8 mouse cellular contexts compared by ENCODE assay signal in the genomic region with DNA sequence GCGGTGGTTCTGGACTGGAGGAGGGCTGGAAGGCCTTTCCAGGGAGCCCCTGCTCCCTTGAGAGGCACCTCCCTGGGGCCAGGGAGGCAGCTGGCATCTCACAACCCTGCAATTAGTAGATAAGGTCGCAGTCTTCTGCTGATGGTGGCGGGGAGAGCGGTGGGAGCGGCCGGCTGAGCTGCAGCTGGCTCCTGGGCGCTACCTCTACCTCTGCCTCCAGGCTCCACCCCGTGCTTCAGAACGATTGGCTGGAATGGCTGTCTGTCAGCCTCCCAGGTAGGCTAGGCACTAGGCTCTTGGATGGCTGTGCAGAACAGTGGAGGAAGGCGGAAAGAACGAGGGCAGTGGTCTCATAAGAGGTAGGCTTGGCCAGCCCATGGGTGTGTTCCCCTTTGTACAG. TPM values are rescaled to one million over a fixed set of nuclear protein-coding genes. Genes with fewer than 3 reads are reported as not detected.
A peak's percentile ranks its signal among the peaks of the same experiment; 100 is the strongest.
DNase-seq lines count a peak whose midpoint lies in the region; ATAC-seq lines count a peak whose summit lies in the region.

No protein-coding gene starts in this region.

- WGBS in forebrain, embryonic 11.5 days: 12% methylated on average over 11 of the region's 11 CpGs
- 8% methylated on average over 11 of the region's 11 CpGs for WGBS in forebrain, embryonic 16.5 days
- whole genome bisulfite sequencing in embryonic facial prominence, embryonic 13.5 days: 11% methylated on average over 11 of the region's 11 CpGs
- WGBS in limb, embryonic 10.5 days: 14% methylated on average over 11 of the region's 11 CpGs
- 14% methylated on average over 11 of the region's 11 CpGs for WGBS in midbrain, embryonic 13.5 days

- H3K9me3 ChIP-seq in forebrain, embryonic 11.5 days (ENCODE audit: control insufficient read depth, low read length): no peaks in the 10 kb centered on the region
- H3K9me3 ChIP-seq in forebrain, embryonic 16.5 days (ENCODE audit: control insufficient read depth, low read length): no peaks in the 10 kb centered on the region
- H3K9me3 ChIP-seq in embryonic facial prominence, embryonic 13.5 days: no peaks in the 10 kb centered on the region
- H3K9me3 ChIP-seq in limb, embryonic 10.5 days (replicated peaks): no peaks in the 10 kb centered on the region
- no peaks in the 10 kb centered on the region for H3K9me3 ChIP-seq in midbrain, embryonic 13.5 days

- peak; percentile 64 for DNase-seq in forebrain, embryonic 11.5 days (ENCODE audit: low spot score)
- no peak for DNase-seq in limb, embryonic 10.5 days (ENCODE audit: low spot score)
- no peak for DNase-seq in T-cell, adult 2 months (ENCODE audit: low spot score)
- no peak for DNase-seq in natural killer cell, adult 2 months (ENCODE audit: low spot score in 2 of 2)
- no peak for DNase-seq in gastrocnemius, postnatal 14 days

- no peak overlapping the region for H3K27ac ChIP-seq in forebrain, embryonic 11.5 days (ENCODE audit: low read depth, low read length)
- no peak overlapping the region for H3K27ac ChIP-seq in forebrain, embryonic 16.5 days (ENCODE audit: low read length)
- H3K27ac ChIP-seq in embryonic facial prominence, embryonic 13.5 days: no peak overlapping the region
- H3K27ac ChIP-seq in limb, embryonic 10.5 days: peak overlapping the region; percentile 78
- no peak overlapping the region for H3K27ac ChIP-seq in midbrain, embryonic 13.5 days

- no peak overlapping the region for H3K9ac ChIP-seq in forebrain, embryonic 11.5 days (ENCODE audit: low read length)
- no peak overlapping the region for H3K9ac ChIP-seq in forebrain, embryonic 16.5 days (replicated peaks; ENCODE audit: low read depth, low read length)
- 0 out of 2 replicates have a peak overlapping the region, but pooled peaks have one; percentile 11 for H3K9ac ChIP-seq in embryonic facial prominence, embryonic 13.5 days
- no peak overlapping the region for H3K9ac ChIP-seq in midbrain, embryonic 13.5 days (replicated peaks)

- ATAC-seq in forebrain, embryonic 11.5 days (replicated peaks; ENCODE audit: low FRiP score): no peak
- no peak for ATAC-seq in forebrain, embryonic 16.5 days
- ATAC-seq in embryonic facial prominence, embryonic 13.5 days (ENCODE audit: insufficient number of reproducible peaks, insufficient read depth, low FRiP score, low TSS enrichment, low read depth): peak; percentile 27; the same call in 1 of the 2 replicates
- 0 out of 2 replicates have a peak, but pooled peaks have one; percentile 55 for ATAC-seq in midbrain, embryonic 13.5 days

- intact Hi-C loops in gastrocnemius, postnatal 14 days (cut with DNase I; ENCODE audit: low total_unique reads): no loop called here

- peaks cover 5% of the 10 kb centered on the region; the same call in 1 of the 2 replicates for H3K4me1 ChIP-seq in forebrain, embryonic 11.5 days (replicated peaks; ENCODE audit: control insufficient read depth, insufficient read depth, low read length)
- no peaks in the 10 kb centered on the region for H3K4me1 ChIP-seq in forebrain, embryonic 16.5 days (replicated peaks; ENCODE audit: control insufficient read depth, insufficient read depth, low read length)
- H3K4me1 ChIP-seq in embryonic facial prominence, embryonic 13.5 days: peaks cover 31% of the 10 kb centered on the region
- H3K4me1 ChIP-seq in limb, embryonic 10.5 days: peaks cover 75% of the 10 kb centered on the region
- H3K4me1 ChIP-seq in midbrain, embryonic 13.5 days (replicated peaks): no peaks in the 10 kb centered on the region; the same call in 1 of the 2 replicates

- no peaks in the 10 kb centered on the region for H3K27me3 ChIP-seq in forebrain, embryonic 11.5 days (ENCODE audit: control insufficient read depth, insufficient read depth, low read length)
- no peaks in the 10 kb centered on the region for H3K27me3 ChIP-seq in forebrain, embryonic 16.5 days (replicated peaks; ENCODE audit: control insufficient read depth, insufficient read depth, low read length)
- no peaks in the 10 kb centered on the region for H3K27me3 ChIP-seq in embryonic facial prominence, embryonic 13.5 days
- H3K27me3 ChIP-seq in limb, embryonic 10.5 days (ENCODE audit: low read depth, poor library complexity, severe bottlenecking): no peaks in the 10 kb centered on the region
- H3K27me3 ChIP-seq in midbrain, embryonic 13.5 days: peaks cover 3% of the 10 kb centered on the region; the same call in 1 of the 2 replicates

- no peak overlapping the region for H3K4me2 ChIP-seq in forebrain, embryonic 11.5 days (ENCODE audit: low read depth, low read length, severe bottlenecking)
- H3K4me2 ChIP-seq in forebrain, embryonic 16.5 days (ENCODE audit: low read length): no peak overlapping the region
- peak overlapping the region; percentile 49 for H3K4me2 ChIP-seq in embryonic facial prominence, embryonic 13.5 days
- 0 out of 2 replicates have a peak overlapping the region, but pooled peaks have one; percentile 9 for H3K4me2 ChIP-seq in midbrain, embryonic 13.5 days (replicated peaks)

- no peaks in the 10 kb centered on the region for H3K36me3 ChIP-seq in forebrain, embryonic 11.5 days (ENCODE audit: control insufficient read depth, insufficient read depth, low read length)
- no peaks in the 10 kb centered on the region for H3K36me3 ChIP-seq in forebrain, embryonic 16.5 days (ENCODE audit: control insufficient read depth, insufficient read depth)
- peaks cover 30% of the 10 kb centered on the region for H3K36me3 ChIP-seq in embryonic facial prominence, embryonic 13.5 days
- peaks cover 25% of the 10 kb centered on the region for H3K36me3 ChIP-seq in limb, embryonic 10.5 days
- H3K36me3 ChIP-seq in midbrain, embryonic 13.5 days: no peaks in the 10 kb centered on the region

- H3K4me3 ChIP-seq in forebrain, embryonic 11.5 days (ENCODE audit: low read depth, low read length): no peak overlapping the region
- no peak overlapping the region for H3K4me3 ChIP-seq in forebrain, embryonic 16.5 days (replicated peaks; ENCODE audit: low read length)
- 0 out of 2 replicates have a peak overlapping the region, but pooled peaks have one; percentile 6 for H3K4me3 ChIP-seq in embryonic facial prominence, embryonic 13.5 days
- H3K4me3 ChIP-seq in limb, embryonic 10.5 days: 0 out of 2 replicates have a peak overlapping the region, but pooled peaks have one; percentile 14
- no peak overlapping the region for H3K4me3 ChIP-seq in midbrain, embryonic 13.5 days (replicated peaks)

RNA-seq across cellular contexts. Expression of gene Ccdc102a, which starts 18.6 kb away (rescaled TPM):
- polyA plus RNA-seq in forebrain, embryonic 11.5 days (2014; fragmentation: Nextera tagmentation; extraction: Ambion mirVana): 18.8 and 19.5 TPM in 2 replicates
- polyA plus RNA-seq in forebrain, embryonic 16.5 days (2015; fragmentation: Nextera tagmentation; extraction: Ambion mirVana): 4.6 and 5.7 TPM in 2 replicates
- 38.0 and 40.7 TPM in 2 replicates for polyA plus RNA-seq in embryonic facial prominence, embryonic 13.5 days (2015; fragmentation: Nextera tagmentation; extraction: Ambion mirVana)
- polyA plus RNA-seq in limb, embryonic 10.5 days (2016; fragmentation: Nextera tagmentation; extraction: Ambion mirVana): 27.0 and 32.3 TPM in 2 replicates
- polyA plus RNA-seq in midbrain, embryonic 13.5 days (2015; fragmentation: Nextera tagmentation; extraction: Ambion mirVana): 4.0 and 6.0 TPM in 2 replicates
- 10 to 100 TPM in 1 of 2 experiments, 1 to 10 TPM in 1; 7.1 to 10.9 TPM for total RNA-seq in gastrocnemius, postnatal 14 days (2021)

RNA-seq across cellular contexts. Expression of gene Dok4, which starts 23.1 kb away (rescaled TPM):
- polyA plus RNA-seq in forebrain, embryonic 11.5 days (2014; fragmentation: Nextera tagmentation; extraction: Ambion mirVana): 19.1 and 19.9 TPM in 2 replicates
- 75.3 and 81.4 TPM in 2 replicates for polyA plus RNA-seq in forebrain, embryonic 16.5 days (2015; fragmentation: Nextera tagmentation; extraction: Ambion mirVana)
- polyA plus RNA-seq in embryonic facial prominence, embryonic 13.5 days (2015; fragmentation: Nextera tagmentation; extraction: Ambion mirVana): 23.2 and 23.7 TPM in 2 replicates
- polyA plus RNA-seq in limb, embryonic 10.5 days (2016; fragmentation: Nextera tagmentation; extraction: Ambion mirVana): 23.4 and 33.1 TPM in 2 replicates
- 51.2 and 54.5 TPM in 2 replicates for polyA plus RNA-seq in midbrain, embryonic 13.5 days (2015; fragmentation: Nextera tagmentation; extraction: Ambion mirVana)
- 1 to 10 TPM; 9.6 to 9.8 TPM for total RNA-seq in gastrocnemius, postnatal 14 days (2021)

RNA-seq across cellular contexts. Expression of gene Adgrg5, which starts 24.2 kb away (rescaled TPM):
- polyA plus RNA-seq in forebrain, embryonic 11.5 days (2014; fragmentation: Nextera tagmentation; extraction: Ambion mirVana): 0.12 and 0.20 TPM in 2 replicates
- not detected in 2 replicates for polyA plus RNA-seq in forebrain, embryonic 16.5 days (2015; fragmentation: Nextera tagmentation; extraction: Ambion mirVana)
- polyA plus RNA-seq in embryonic facial prominence, embryonic 13.5 days (2015; fragmentation: Nextera tagmentation; extraction: Ambion mirVana): 0.07 and 0.12 TPM in 2 replicates
- polyA plus RNA-seq in limb, embryonic 10.5 days (2016; fragmentation: Nextera tagmentation; extraction: Ambion mirVana): 0.18 and 0.74 TPM in 2 replicates
- 0.08 and 0.13 TPM in 2 replicates for polyA plus RNA-seq in midbrain, embryonic 13.5 days (2015; fragmentation: Nextera tagmentation; extraction: Ambion mirVana)
- total RNA-seq in gastrocnemius, postnatal 14 days (2021): not detected

RNA-seq across cellular contexts. Expression of gene Polr2c, which starts 42.0 kb away (rescaled TPM):
- polyA plus RNA-seq in forebrain, embryonic 11.5 days (2014; fragmentation: Nextera tagmentation; extraction: Ambion mirVana): 156 and 173 TPM in 2 replicates
- polyA plus RNA-seq in forebrain, embryonic 16.5 days (2015; fragmentation: Nextera tagmentation; extraction: Ambion mirVana): 150 and 153 TPM in 2 replicates
- 152 and 159 TPM in 2 replicates for polyA plus RNA-seq in embryonic facial prominence, embryonic 13.5 days (2015; fragmentation: Nextera tagmentation; extraction: Ambion mirVana)
- 201 and 208 TPM in 2 replicates for polyA plus RNA-seq in limb, embryonic 10.5 days (2016; fragmentation: Nextera tagmentation; extraction: Ambion mirVana)
- 133 and 140 TPM in 2 replicates for polyA plus RNA-seq in midbrain, embryonic 13.5 days (2015; fragmentation: Nextera tagmentation; extraction: Ambion mirVana)
- 10 to 100 TPM; 37.3 to 39.4 TPM for total RNA-seq in gastrocnemius, postnatal 14 days (2021)

Comparison
In these comparisons a context has a peak if more than half of its experiments do, and no peak if none do; other contexts are left out.
1. ATAC-seq: peak in embryonic facial prominence, embryonic 13.5 days (single experiment) and midbrain, embryonic 13.5 days (single experiment); none in forebrain, embryonic 11.5 days (single experiment) and forebrain, embryonic 16.5 days (single experiment).
2. H3K4me2 ChIP-seq: peak in embryonic facial prominence, embryonic 13.5 days (single experiment) and midbrain, embryonic 13.5 days (single experiment); none in forebrain, embryonic 11.5 days (single experiment) and forebrain, embryonic 16.5 days (single experiment).
3. H3K4me3 ChIP-seq: peak in embryonic facial prominence, embryonic 13.5 days (single experiment) and limb, embryonic 10.5 days (single experiment); none in forebrain, embryonic 11.5 days (single experiment), forebrain, embryonic 16.5 days (single experiment) and midbrain, embryonic 13.5 days (single experiment).